Mouse (Mus musculus): Measurements from ENCODE around the gene Cd52. TPM values are rescaled to one million over a fixed set of nuclear protein-coding genes. Genes with fewer than 3 reads are reported as not detected.
A peak's percentile ranks its signal among the peaks of the same experiment; 100 is the strongest.

Cd52 gene
- polyA plus RNA-seq, 1 experiment from 2014 or later, result 114 TPM

DNA sequence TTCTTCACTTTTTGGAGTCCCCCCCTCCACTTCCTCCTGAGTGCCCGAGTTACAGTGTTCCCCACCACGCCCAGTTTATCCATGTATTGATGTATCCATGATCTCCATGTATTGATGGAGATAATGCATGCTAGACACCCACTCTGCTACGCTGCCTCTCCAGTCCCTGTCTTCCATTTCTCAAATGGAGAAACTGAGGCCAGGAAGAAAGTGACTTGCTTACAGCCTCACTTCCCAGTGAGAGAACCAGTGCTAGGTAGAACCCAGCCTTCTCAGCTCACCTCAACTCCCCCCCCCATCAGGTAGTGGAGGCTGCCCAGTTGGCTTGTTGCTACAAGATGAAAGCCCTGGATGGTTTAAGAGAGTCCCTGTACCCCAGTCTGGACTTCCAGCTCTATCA is 41.3 kb downstream of the Cd52 start, which contains the start of gene Zfp683:
Gene Zfp683, plus strand, starts transcription at position 301 of the 400 bp plus-strand sequence.
- Histone ChIP-seq H3K36me3 (replicated peaks; ENCODE audit: insufficient read depth, low read length) (no peaks in the 10 kb centered on the region), H3K27ac (ENCODE audit: low read depth) (no peak within 1 kb of the TSS), H3K4me3 (ENCODE audit: low read depth, low read length) (no peak within 1 kb of the TSS), H3K4me1 (ENCODE audit: insufficient read depth) (peaks cover 6% of the 10 kb centered on the region; the same call in 1 of the 2 replicates), H3K4me2 (ENCODE audit: low read depth, low read length) (no peak within 1 kb of the TSS), H3K9me3 (ENCODE audit: low read length) (no peaks in the 10 kb centered on the region), H3K9ac (replicated peaks) (no peak within 1 kb of the TSS; the same call in 1 of the 2 replicates), H3K27me3 (ENCODE audit: insufficient read depth, low read length) (no peaks in the 10 kb centered on the region)
- TF ChIP-seq CTCF (IDR thresholded peaks at IDR 0.05; ENCODE audit: low read depth), result no peak
- no peak for TF ChIP-seq EP300 (IDR thresholded peaks at IDR 0.05; ENCODE audit: low read depth)
- DNase-seq (no peak), ATAC-seq (no peak)
- WGBS (ENCODE audit: insufficient replicate concordance), result 69% methylated on average over 3 of the region's 3 CpGs

DNA sequence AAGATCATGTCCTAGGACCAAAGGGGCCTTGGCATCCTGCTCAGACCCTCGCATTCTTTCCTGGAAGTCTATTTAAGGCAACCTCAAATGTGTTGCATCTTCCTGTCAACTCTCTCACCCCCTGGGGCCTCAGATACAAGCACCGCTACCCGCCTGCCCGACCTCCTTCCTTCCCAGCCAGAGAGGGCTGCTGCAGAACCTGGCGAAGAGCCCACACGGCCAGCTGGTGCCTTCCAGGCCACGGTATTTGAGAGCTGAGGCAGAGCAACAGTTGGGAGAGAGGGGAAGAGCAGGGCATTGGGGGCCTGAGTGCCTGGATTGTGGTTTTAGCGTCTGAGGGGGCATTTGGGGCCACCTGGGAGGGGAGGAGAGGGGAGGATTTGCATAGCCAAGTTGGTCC is 42.3 kb downstream of the Cd52 start:
- no peaks in the 10 kb centered on the region for H3K9me3 ChIP-seq (ENCODE audit: low read length)
- H3K36me3 ChIP-seq (replicated peaks; ENCODE audit: insufficient read depth, low read length), result no peaks in the 10 kb centered on the region
- no peak overlapping the region; the same call in 1 of the 2 replicates for H3K9ac ChIP-seq (replicated peaks)
- H3K4me2 ChIP-seq (ENCODE audit: low read depth, low read length), result no peak overlapping the region
- no peak overlapping the region for H3K27ac ChIP-seq (ENCODE audit: low read depth)
- H3K27me3 ChIP-seq (ENCODE audit: insufficient read depth, low read length), result no peaks in the 10 kb centered on the region
- peaks cover 4% of the 10 kb centered on the region; the same call in 1 of the 2 replicates for H3K4me1 ChIP-seq (ENCODE audit: insufficient read depth)
- no peak overlapping the region for H3K4me3 ChIP-seq (ENCODE audit: low read depth, low read length)
- WGBS (ENCODE audit: insufficient replicate concordance), result 25% methylated on average over 8 of the region's 8 CpGs
- ATAC-seq (no peak), DNase-seq (no peak)
- TF ChIP-seq CTCF (IDR thresholded peaks at IDR 0.05; ENCODE audit: low read depth) (no peak), EP300 (IDR thresholded peaks at IDR 0.05; ENCODE audit: low read depth) (no peak)

DNA sequence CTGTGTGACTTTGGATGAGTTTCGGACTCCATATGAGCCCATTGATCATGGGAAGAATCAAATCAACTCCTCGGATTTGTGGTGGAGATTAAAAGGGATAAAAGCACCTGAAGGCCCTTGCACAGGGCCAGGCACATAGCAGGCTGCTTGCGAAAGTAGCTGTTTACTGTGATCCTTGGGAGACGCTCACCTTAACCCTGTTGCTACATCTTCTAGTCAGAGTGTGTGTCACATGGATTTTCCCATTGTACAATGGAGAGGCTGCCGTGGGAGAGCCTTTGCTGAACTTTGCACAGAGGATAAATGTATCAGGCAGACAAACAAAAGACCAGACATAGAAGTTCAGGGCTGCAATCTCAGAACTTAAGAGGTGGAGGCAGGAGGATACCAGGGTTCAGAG is 43.0 kb downstream of the Cd52 start:
- ATAC-seq, result no peak

DNA sequence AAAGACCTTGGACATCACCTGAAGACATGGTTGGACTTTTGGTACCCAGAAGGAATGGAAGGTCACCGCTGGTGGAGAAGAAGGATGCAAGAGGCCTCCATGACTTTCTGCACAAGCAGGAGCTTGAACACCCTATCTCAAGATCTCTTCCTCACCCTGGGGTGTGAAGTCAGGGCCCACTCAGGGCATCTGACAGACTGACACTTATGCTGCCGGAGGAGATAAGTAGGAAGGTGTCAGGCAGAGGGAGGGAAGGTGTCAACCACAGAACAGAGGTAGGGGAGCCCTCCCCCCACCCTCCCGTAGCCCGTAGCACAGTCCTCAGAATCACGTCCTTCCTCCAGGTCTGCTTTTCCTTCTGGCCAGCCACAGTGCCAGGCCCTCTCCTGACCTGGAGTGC is 47.2 kb downstream of the Cd52 start:
- Histone ChIP-seq H3K4me2 (ENCODE audit: low read depth, low read length) (no peak overlapping the region), H3K9me3 (ENCODE audit: low read length) (no peaks in the 10 kb centered on the region), H3K27me3 (ENCODE audit: insufficient read depth, low read length) (no peaks in the 10 kb centered on the region), H3K27ac (ENCODE audit: low read depth) (no peak overlapping the region), H3K9ac (replicated peaks) (no peak overlapping the region), H3K4me1 (ENCODE audit: insufficient read depth) (peaks cover 4% of the 10 kb centered on the region; the same call in 1 of the 2 replicates), H3K4me3 (ENCODE audit: low read depth, low read length) (no peak overlapping the region), H3K36me3 (replicated peaks; ENCODE audit: insufficient read depth, low read length) (no peaks in the 10 kb centered on the region)
- DNase-seq (no peak), ATAC-seq (no peak)
- 59% methylated on average over 5 of the region's 5 CpGs for WGBS (ENCODE audit: insufficient replicate concordance)
- no peak for TF ChIP-seq CTCF (IDR thresholded peaks at IDR 0.05; ENCODE audit: low read depth)
- TF ChIP-seq EP300 (IDR thresholded peaks at IDR 0.05; ENCODE audit: low read depth), result no peak

More for the DNA sequence above, 43.0 kb downstream of the Cd52 start:
- Histone ChIP-seq H3K4me2 (ENCODE audit: low read depth, low read length) (no peak overlapping the region), H3K4me3 (ENCODE audit: low read depth, low read length) (no peak overlapping the region), H3K27ac (ENCODE audit: low read depth) (no peak overlapping the region), H3K36me3 (replicated peaks; ENCODE audit: insufficient read depth, low read length) (no peaks in the 10 kb centered on the region), H3K9me3 (ENCODE audit: low read length) (no peaks in the 10 kb centered on the region), H3K27me3 (ENCODE audit: insufficient read depth, low read length) (no peaks in the 10 kb centered on the region), H3K9ac (replicated peaks) (no peak overlapping the region), H3K4me1 (ENCODE audit: insufficient read depth) (peaks cover 4% of the 10 kb centered on the region; the same call in 1 of the 2 replicates)
- 62% methylated on average over 5 of the region's 5 CpGs for WGBS (ENCODE audit: insufficient replicate concordance)
- no peak for DNase-seq
- TF ChIP-seq EP300 (IDR thresholded peaks at IDR 0.05; ENCODE audit: low read depth) (no peak), CTCF (IDR thresholded peaks at IDR 0.05; ENCODE audit: low read depth) (no peak)

DNA sequence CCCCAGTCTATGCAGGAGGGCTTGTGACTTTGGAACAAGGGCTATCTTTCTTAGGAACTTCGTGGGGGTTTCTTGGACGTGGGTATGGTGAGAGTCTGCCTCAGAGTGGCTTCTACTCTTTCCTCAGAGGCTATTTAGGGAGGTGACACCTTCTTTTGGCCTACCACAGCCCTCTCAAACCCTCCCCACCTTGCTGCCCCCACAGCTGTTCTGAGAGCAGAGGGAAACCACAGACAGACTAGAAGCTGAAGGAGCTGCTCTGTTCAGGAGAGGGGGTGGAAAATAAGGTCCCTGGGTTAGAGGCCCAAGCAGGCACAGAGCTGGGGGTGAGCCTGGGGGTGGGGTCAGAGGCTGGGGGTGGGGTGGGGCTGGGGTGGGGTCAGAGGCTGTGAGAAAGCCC is 51.8 kb downstream of the Cd52 start:
- Histone ChIP-seq H3K36me3 (replicated peaks; ENCODE audit: insufficient read depth, low read length) (no peaks in the 10 kb centered on the region), H3K27ac (ENCODE audit: low read depth) (no peak overlapping the region), H3K9me3 (ENCODE audit: low read length) (no peaks in the 10 kb centered on the region), H3K4me2 (ENCODE audit: low read depth, low read length) (no peak overlapping the region), H3K4me1 (ENCODE audit: insufficient read depth) (no peaks in the 10 kb centered on the region), H3K27me3 (ENCODE audit: insufficient read depth, low read length) (no peaks in the 10 kb centered on the region), H3K9ac (replicated peaks) (no peak overlapping the region), H3K4me3 (ENCODE audit: low read depth, low read length) (no peak overlapping the region)
- 30% methylated on average over 2 of the region's 2 CpGs for WGBS (ENCODE audit: insufficient replicate concordance)
- ATAC-seq, result no peak
- no peak for DNase-seq
- TF ChIP-seq EP300 (IDR thresholded peaks at IDR 0.05; ENCODE audit: low read depth) (no peak), CTCF (IDR thresholded peaks at IDR 0.05; ENCODE audit: low read depth) (no peak)

DNA sequence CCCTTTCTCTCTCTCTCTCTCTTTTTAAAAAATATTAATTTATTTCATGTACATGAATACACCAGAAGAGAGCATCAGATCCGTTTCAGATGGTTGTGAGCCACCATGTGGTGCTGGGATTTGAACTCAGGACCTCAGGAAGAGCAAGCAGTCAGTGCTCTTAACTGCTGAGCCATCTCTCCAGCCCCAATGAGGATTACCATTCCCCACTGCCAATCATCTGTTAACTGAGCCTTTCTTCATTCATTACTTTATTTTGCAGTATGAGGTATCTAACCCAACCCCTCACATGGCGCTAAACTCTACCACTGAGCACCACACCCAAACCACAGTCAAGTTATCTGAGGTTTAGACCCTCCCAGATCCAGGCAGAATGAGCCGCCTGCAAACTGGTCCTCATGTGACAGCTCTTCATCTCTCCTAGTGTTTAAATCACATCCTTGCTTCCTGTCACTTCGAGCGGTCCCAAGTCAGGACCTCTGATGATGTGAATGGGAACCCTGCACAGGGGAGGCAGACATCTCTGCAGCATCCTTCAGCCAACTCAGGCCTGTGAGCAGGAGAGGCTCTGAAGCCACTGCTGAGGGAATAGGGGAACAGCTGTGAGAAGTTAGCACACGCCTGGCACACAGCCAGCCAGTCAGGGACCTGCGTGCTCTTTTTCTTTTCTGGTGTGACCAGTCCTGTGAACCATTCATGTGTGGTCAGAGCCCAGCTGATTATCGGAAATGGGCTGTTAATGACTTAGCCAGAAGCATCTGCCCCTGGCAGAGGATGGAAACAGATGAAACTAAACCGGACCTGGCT is 53.4 kb downstream of the Cd52 start:
- TF ChIP-seq CTCF (IDR thresholded peaks at IDR 0.05; ENCODE audit: low read depth) (no peak), EP300 (IDR thresholded peaks at IDR 0.05; ENCODE audit: low read depth) (no peak)
- ATAC-seq (no peak), DNase-seq (peak; percentile 46)
- whole genome bisulfite sequencing (ENCODE audit: insufficient replicate concordance), result 34% methylated on average over 9 of the region's 9 CpGs
- no peaks in the 10 kb centered on the region for H3K27me3 ChIP-seq (ENCODE audit: insufficient read depth, low read length)
- H3K36me3 ChIP-seq (replicated peaks; ENCODE audit: insufficient read depth, low read length), result no peaks in the 10 kb centered on the region
- H3K9me3 ChIP-seq (ENCODE audit: low read length), result no peaks in the 10 kb centered on the region
- H3K4me1 ChIP-seq (ENCODE audit: insufficient read depth), result no peaks in the 10 kb centered on the region
- H3K27ac ChIP-seq (ENCODE audit: low read depth), result no peak overlapping the region
- no peak overlapping the region for H3K4me3 ChIP-seq (ENCODE audit: low read depth, low read length)
- H3K4me2 ChIP-seq (ENCODE audit: low read depth, low read length), result no peak overlapping the region
- H3K9ac ChIP-seq (replicated peaks), result no peak overlapping the region

Data from liver, postnatal 0 days (tissue).